Mouse (Mus musculus) heart, postnatal 10 days (tissue): Measurements from ENCODE around the gene Scamp5. TPM values are rescaled to one million over a fixed set of nuclear protein-coding genes. Genes with fewer than 3 reads are reported as not detected.
"Not testable (repeated sequence)": the region's sequence is repeated elsewhere in the genome, so short reads cannot be mapped to it uniquely, and the experiment has no call there.

ENCODE experiments used
- DNase-seq, 2 experiments: peaks; one replicate each; pipeline ENCODE4 v3.0.0; 2021
- intact Hi-C: fragments of 180-260 bp; cut with DNase I; formaldehyde crosslinking; loops from one replicate; pipeline ENCODE4 v1.15.1; 2025
- total RNA-seq, 2 experiments: library from RNA; stranded (reverse); gene quantifications; 2 replicates each; pipeline ENCODE4 v1.2.3; 2021

Gene Scamp5
- total RNA-seq, 2 experiments from 2014 or later, result 9.5 to 9.6 TPM

DNA sequence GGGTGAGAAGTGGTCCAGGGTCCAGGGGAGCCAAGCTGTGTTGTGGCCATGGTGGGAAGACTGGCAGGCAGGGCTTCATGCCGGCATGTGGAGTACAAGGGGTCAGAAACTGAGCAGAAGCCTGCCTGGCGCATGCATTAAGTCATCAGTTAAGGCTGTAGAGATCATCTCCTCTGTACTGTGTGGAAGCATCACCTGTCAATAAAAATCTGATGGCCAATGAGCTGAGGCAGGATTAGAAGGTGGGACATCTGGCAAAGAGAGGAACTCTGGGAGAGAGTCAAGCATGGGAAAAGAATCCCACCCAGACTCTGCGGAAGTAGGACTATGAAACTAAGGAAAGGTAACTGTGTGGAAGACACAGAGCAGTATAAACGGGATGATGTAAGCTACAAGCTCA lies 14.3 kb downstream of the Scamp5 start:
- DNase-seq, result no peak
- intact Hi-C loops, result no loop called here

DNA sequence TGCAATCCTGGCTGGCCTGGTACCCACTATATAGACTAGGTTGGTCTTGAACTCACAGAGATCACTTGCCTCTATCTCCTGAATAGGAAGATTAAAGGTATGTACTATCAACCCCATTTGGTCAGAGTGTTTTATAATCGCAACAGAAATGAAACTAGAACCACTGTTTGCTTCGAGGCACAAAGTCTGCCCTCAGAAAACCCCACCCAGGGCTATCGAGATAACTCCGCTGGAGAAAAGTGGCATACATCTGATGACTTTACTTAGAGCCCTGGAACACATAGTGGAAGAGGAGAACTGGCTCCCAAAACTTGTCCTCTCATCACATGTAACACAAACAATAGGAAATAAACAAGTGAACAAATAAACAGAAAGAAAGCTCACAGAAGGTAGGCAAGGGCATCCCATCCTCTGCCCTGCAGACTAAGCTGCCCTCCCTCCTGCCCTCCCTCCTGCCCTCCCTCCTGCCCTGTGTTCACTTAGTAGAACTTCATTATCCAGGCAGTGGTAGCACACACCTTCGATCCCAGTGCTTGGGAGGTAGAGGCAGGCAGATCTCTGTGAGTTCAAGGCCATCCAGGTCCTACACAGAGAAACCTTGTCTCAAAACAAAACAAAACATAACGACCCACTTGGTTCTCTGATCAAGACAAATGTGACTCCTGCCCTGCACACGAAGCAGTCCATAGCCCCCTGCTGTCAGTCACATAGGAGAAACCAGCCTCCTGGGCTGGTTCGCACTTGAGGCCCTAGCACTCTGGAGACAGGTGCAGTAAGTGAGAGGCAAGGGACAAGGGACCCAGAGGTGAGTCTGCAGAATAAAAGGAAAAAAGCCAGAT lies 15.0 kb downstream of the Scamp5 start:
- intact Hi-C loops, result no loop called here
- DNase-seq, result no peak

DNA sequence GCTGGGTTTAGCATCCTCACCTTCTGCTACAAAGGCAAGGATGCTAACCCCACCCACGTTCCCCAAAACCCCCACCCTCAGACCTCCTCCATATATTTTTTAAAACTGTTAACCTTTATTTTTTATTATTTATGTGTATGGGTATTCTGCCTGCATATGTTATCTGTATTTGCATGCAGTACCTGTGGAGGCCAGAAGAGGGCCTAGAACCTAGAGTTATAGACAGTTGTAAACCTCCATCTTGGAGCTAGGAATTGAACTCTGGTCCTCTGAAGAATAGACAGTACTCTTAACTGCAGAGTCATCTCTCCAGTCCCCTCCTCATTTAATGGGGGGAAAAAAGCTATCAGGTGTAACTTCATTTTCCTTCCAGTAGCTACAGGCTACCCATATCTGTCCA lies 18.1 kb downstream of the Scamp5 start:
- intact Hi-C loops, result no loop called here
- no peak for DNase-seq

DNA sequence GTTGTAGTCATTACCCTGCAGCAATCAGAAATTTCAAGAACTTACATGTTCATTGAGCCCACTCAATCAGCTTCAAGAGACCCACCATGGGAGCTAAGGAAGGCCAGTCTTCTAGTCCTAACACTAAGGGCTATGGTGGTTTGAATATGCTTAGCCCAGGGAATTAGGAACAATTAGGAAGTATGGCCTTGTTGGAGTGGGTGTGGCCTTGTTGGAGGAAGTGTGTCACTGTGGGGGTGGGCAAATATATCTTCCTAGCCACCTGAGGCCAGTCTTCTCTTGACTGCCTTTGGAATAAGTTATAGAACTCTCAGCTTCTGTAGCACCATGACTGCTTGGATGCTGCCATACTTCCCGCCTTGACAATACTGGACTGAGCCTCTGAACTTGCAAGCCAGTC lies 27.2 kb downstream of the Scamp5 start:
- intact Hi-C loops, result loop anchor here (5.0 kb wide), 1 partner anchor 293 kb away; the partner anchor contains the start of gene Neil1
- DNase-seq, result no peak

GRCm38 (mm10) chr9:57439522-57440295 lies 28.2 kb downstream of the Scamp5 start, which contains the start of gene Ppcdc:
TSS of gene Ppcdc (minus strand) at chr9:57440124.
- DNase-seq, result peak; percentile 95 to 96
- intact Hi-C loops, result loop anchor here (5.0 kb wide), 1 partner anchor 292 kb away; the partner anchor contains the start of gene Neil1

DNA sequence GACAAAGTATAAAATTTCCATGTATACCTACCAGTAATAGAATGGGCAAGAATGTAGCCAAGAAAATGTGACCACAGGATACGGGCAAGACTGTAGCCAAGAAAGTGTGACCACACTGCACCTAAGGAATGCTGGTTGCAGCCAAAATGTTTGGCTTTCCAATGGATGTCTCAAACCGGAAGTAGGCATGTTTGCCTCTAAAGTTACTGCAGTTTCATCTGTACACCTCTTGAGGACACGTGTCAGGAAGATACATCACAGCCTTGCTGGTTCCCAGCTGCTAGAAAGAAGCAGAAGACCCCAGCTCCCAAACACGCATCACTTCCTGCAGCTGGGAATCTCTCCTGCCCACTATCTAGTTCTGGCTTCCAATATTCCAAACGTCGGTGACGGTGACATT lies 28.8 kb downstream of the Scamp5 start:
- peak in 1 of 2 experiments; percentile 32 for DNase-seq
- intact Hi-C loops, result no loop called here

- intact Hi-C loops, result loop anchor here (1.0 kb wide), 1 partner anchor 229 kb away; no protein-coding TSS in a partner anchor
- DNase-seq, result no peak
These were observed 29.8 kb downstream of the Scamp5 start for GRCm38 (mm10) chr9:57437896-57438614.

GRCm38 (mm10) chr9:57436166-57436565 lies 31.7 kb downstream of the Scamp5 start:
- intact Hi-C loops, result no loop called here
- no peak for DNase-seq

DNA sequence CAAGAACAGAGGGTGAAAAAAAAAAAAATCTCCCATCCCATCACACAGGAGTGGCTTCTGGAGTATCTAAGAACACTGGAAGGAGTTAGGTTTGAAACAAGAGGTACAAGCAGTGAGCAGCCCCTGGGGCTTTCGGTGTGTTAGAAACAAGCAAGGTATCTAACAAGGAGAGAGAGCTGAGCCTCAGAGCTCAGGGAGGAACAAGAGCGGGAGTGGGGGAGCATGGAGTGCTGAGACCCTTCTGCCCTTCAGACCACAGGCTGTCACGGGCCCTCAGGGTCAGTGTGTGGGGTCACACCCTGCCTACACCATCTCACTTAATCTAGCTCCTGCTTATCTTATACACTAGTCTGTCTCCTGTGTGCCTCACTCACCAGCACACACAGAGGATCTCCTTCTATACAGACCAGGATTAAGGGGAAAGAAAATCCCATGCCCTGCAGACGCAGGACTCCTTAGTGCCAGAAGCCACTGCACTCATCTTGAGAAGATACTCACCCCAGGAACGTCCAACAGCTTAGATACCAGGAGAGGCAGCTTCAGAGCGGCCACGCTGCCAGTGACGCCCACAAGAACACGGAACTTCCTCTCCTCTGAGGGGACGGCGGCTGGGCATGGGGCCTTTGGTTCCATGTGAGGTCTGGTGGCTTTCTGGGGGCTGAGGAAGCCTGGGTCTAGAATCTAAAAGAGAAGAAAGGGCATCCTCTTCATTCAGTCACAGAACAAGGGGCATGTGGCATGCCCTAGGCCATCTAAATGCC lies 33.3 kb downstream of the Scamp5 start:
- DNase-seq, result no peak
- intact Hi-C loops, result no loop called here

DNA sequence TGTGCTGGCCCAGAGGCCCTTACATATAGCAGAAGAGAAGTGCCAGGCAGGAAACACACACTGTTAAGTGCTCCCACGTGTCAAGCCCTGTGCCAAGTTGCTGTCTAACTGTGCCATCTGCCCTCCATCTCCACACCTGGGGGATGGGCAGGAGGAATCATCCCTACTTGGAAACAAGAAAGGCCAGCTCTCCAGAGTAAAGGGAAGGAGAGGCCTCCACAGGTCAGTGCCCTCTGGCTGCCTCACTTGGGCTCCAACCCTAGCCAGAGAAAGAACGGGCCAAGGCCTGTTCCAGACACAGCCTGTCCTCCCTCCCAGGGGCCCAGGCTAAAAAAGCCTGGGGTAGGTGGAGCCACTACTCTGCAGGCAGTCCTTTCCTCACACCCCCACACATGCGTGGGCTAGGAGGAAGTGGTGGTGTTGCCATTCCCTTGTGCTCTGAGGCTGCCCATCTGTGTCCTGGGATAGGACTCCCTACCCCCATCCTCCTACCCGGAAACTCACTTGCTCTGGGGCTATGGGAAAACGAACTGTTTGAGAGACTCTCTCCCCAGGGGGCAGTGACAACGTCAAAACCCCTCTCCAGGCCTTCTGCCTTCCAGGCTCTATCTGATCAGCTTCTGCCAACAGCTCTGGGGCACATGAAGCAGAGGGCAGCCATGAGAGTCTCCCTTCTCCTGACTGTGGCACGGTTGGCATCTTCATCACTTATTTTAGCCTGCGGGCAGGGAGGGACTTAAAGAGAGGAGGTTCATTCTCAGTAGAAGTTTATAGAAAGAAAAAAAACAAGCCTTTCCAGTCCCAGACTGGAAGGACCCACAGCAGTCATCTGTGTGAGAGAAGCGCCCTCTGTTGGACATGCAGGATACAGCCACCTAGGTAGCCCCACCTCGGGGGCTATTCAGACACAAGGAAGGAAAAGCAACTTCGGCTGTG lies 34.5 kb downstream of the Scamp5 start:
- DNase-seq, result peak; percentile 89 to 93
- intact Hi-C loops, result loop anchor here (1.0 to 2.0 kb wide), 2 partner anchors 174 to 271 kb away; no protein-coding TSS in a partner anchor

- no peak for DNase-seq
- intact Hi-C loops, result loop anchor here (2.0 kb wide), 1 partner anchor 270 kb away; no protein-coding TSS in a partner anchor
These were observed 35.4 kb downstream of the Scamp5 start for GRCm38 (mm10) chr9:57432480-57432879.

DNA sequence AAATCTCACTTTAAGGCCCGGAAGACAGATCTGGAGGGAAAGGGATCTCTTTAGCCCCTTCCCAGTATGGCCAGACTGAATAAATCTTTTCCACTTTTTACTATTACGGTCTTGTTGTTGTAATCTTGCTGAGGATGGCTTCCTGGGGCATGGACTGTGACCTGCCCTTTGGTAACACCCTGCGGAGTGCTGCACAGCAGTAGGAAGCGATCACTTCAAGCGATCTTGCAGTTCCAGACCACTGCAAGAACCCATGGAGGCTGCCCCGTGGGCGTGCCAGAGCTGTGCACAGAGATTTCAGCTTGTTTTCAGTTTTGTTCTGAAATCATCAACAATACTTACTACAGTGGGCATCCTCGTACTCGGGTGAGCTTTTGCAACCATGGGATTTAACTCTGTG lies 36.7 kb downstream of the Scamp5 start:
- DNase-seq, result no peak
- intact Hi-C loops, result no loop called here

DNA sequence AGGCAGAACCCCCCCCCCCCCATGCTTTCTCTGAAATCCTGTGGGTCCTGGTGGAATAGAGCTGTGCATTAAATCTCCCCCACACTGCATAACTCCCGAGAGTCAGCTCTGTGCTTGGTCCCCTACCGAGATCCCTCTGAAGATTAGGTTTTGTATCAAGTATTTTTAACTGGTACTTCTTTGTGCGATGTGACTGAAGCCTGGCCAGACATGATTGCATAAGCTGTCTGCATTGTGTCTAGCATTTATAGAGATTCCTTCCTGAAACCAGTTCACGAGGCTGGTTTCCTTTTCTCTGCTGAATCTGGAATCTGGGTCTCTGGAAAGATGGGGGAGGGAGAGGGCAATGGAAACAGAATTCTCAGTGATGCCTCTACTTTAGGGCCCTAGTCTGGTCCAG lies 39.5 kb downstream of the Scamp5 start:
- DNase-seq, result no peak
- intact Hi-C loops, result no loop called here

GRCm38 (mm10) chr9:57427937-57428336 lies 39.9 kb downstream of the Scamp5 start:
- DNase-seq, result no peak
- intact Hi-C loops, result no loop called here

- intact Hi-C loops, result not testable (repeated sequence)
These were observed 40.7 kb downstream of the Scamp5 start for GRCm38 (mm10) chr9:57427123-57427522.

DNA sequence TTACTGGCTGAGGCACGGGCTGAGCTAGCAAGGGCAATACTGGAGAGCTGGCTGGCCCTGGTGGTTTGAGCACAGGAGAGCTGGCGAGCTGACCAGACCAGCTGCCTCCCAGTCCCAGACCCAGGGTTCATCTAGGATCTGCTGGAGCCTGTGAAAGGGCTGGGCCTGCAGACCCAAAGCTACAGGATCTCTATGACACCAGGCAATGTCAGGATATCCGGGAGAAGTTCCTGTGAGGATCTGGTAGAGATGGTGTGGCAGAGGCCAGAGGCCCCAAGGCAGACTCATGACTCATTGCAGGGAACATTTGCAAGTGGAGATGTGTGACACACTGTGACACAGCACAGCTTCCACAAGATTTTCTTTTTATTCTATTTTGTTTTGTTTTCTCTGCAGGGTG lies 42.7 kb downstream of the Scamp5 start:
- intact Hi-C loops, result no loop called here
- DNase-seq, result no peak

More at GRCm38 (mm10) chr9:57427123-57427522, 40.7 kb downstream of the Scamp5 start:
- DNase-seq, result not testable (repeated sequence)

- peak; percentile 36 to 39 for DNase-seq
- intact Hi-C loops, result loop anchor here (5.0 kb wide), 1 partner anchor 37 kb away; no protein-coding TSS in a partner anchor
These were observed 43.8 kb downstream of the Scamp5 start for GRCm38 (mm10) chr9:57424066-57424465.

- intact Hi-C loops, result loop anchor here (5.0 kb wide), 1 partner anchor 34 kb away; no protein-coding TSS in a partner anchor
- no peak for DNase-seq
These were observed 46.2 kb downstream of the Scamp5 start for GRCm38 (mm10) chr9:57421688-57422111.
